Mouse (Mus musculus) C2C12 (cell line): ENCODE measurements around the gene 3110082I17Rik.

ENCODE experiments used
- CTCF ChIP-seq: IDR thresholded peaks from one replicate; pipeline ENCODE4 v1.5.1; 2011; ENCODE audit not compliant: control insufficient read depth, insufficient read depth, insufficient read length
- MAX ChIP-seq: IDR thresholded peaks from one replicate; pipeline ENCODE4 v1.6.1; 2011; ENCODE audit warnings: mild to moderate bottlenecking, control low read depth
- MYOD1 ChIP-seq: IDR thresholded peaks from one replicate; pipeline ENCODE4 v1.6.1; 2011; ENCODE audit warnings: low read depth; ENCODE audit not compliant: control insufficient read depth, insufficient read length

- TF ChIP-seq CTCF (no peak), MYOD1 (no peak), MAX (no peak)
Measured at GRCm38 (mm10) chr5:139363858-139364257, 96.5 kb downstream of the 3110082I17Rik start.
